Mouse (Mus musculus): ENCODE results near the gene Ptbp1. TPM values are rescaled to one million over a fixed set of nuclear protein-coding genes. Genes with fewer than 3 reads are reported as not detected.
"Not testable (repeated sequence)": the region's sequence is repeated elsewhere in the genome, so short reads cannot be mapped to it uniquely, and the experiment has no call there.

The Ptbp1 gene
- total and polyA plus RNA-seq, 3 experiments: 43.9 to 51.8 (median 47.5) TPM

DNA sequence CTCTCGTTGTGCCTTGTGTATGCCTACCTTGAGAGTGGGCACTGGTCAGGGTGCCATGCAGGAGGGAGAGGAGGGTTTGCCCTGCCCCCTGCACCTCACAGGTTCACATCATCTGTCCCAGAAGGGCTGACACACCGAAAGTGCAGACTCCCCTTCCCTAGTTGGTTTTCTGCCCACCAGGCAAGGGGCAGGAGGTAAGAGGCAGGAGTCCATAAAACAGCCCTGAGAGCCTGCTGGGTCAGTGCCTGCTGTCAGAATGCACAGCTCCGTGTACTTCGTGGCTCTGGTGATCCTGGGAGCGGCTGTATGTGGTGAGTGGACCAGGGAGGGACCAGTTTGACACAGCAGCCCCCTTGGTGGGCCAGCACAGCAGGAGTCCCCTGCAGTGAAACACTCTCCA, 36.4 kb downstream of the Ptbp1 start, which contains the start of gene Cfd:
TSS of gene Cfd (plus strand) at position 184 of the 400 bp plus-strand sequence.
- no peaks in the 10 kb centered on the region for H3K79me2 ChIP-seq (replicated peaks; ENCODE audit: control insufficient read depth, insufficient read depth, low read length)
- no peak within 1 kb of the TSS for H3K27ac ChIP-seq
- 41% methylated on average over 5 of the region's 5 CpGs for WGBS
- no peak within 1 kb of the TSS for H3K4me3 ChIP-seq
- intact Hi-C loops (cut with DNase I): no loop called here
- H3K36me3 ChIP-seq (ENCODE audit: control insufficient read depth, insufficient read depth, low read length): no peaks in the 10 kb centered on the region
- no peaks in the 10 kb centered on the region for H3K4me1 ChIP-seq (ENCODE audit: control insufficient read depth, insufficient read depth, low read length)
- no peaks in the 10 kb centered on the region for H3K27me3 ChIP-seq (ENCODE audit: control insufficient read depth, insufficient read depth, low read length)
- no peak within 1 kb of the TSS for H3K9ac ChIP-seq (ENCODE audit: low read depth, low read length)
- TF ChIP-seq CTCF (IDR thresholded peaks at IDR 0.05) (no peak), EP300 (IDR thresholded peaks at IDR 0.05; ENCODE audit: insufficient read depth, low read depth, low read length) (no peak), POLR2A (IDR thresholded peaks at IDR 0.05; ENCODE audit: insufficient read depth, low read depth, low read length) (no peak)
- no peak for DNase-seq

DNA sequence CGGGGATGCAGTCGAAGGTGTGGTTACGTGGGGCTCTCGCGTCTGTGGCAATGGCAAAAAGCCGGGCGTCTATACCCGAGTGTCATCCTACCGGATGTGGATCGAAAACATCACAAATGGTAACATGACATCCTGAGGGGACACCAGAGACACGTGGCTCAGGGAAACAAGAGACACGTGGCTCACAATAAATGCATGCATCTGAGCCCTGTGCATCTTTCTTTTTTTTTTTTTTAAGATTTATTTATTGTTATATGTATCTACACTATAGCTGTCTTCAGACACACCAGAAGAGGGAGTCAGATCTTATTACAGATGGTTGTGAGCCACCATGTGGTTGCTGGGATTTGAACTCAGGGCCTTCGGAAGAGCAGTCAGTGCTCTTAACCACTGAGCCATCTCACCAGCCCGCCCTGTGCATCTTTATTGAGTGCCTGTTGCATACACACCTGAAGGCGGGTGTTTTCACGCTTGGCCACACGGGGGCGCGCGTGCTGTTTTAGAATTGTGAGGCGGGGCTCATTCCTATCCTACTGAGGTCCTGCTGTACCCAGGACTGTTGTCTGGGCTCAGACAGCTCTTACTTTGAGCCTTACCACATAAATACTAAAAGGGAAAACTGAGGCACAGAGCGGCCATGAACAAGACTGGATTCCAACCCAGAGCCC, 38.4 kb downstream of the Ptbp1 start:
- H3K79me2 ChIP-seq (replicated peaks; ENCODE audit: control insufficient read depth, insufficient read depth, low read length); H3K9ac ChIP-seq (ENCODE audit: low read depth, low read length); H3K27ac ChIP-seq; H3K27me3 ChIP-seq (ENCODE audit: control insufficient read depth, insufficient read depth, low read length); H3K4me3 ChIP-seq; H3K4me1 ChIP-seq (ENCODE audit: control insufficient read depth, insufficient read depth, low read length); H3K36me3 ChIP-seq (ENCODE audit: control insufficient read depth, insufficient read depth, low read length): not testable (repeated sequence)
- intact Hi-C loops (cut with DNase I): loop anchor here (1.0 to 2.0 kb wide), 2 partner anchors 33 to 66 kb away; no protein-coding TSS in a partner anchor
- DNase-seq: peak; percentile 70 to 85
- 37% methylated on average over 22 of the region's 22 CpGs for WGBS
- peak; percentile 85 for TF ChIP-seq CTCF (IDR thresholded peaks at IDR 0.05)
- 0 out of 2 replicates have a peak, but pooled peaks have one; percentile 51 for TF ChIP-seq EP300 (IDR thresholded peaks at IDR 0.05; ENCODE audit: insufficient read depth, low read depth, low read length)

DNA sequence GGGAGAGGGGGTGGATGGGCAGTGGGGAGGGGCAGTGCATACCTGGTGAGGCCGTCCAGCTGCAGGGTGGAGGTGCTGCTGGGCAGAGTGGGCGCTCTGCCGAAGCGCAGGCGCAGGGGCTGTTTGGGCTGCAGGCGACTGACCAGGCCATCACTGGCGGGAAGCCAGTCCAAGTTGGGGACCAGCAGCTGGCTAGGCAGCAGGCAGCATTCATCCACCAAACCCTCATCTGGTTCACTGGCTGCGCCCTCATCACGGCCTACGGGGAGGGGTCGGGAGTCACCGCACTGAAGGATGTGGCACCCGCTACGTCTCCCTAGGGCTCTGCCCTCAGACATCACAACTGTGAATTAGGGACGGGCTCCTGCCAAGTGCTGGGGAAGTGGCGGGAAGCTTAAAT, 42.1 kb downstream of the Ptbp1 start:
- DNase-seq: peak in 1 of 2 experiments; percentile 15
- Histone ChIP-seq H3K79me2 (replicated peaks; ENCODE audit: control insufficient read depth, insufficient read depth, low read length) (no peaks in the 10 kb centered on the region), H3K27me3 (ENCODE audit: control insufficient read depth, insufficient read depth, low read length) (no peaks in the 10 kb centered on the region), H3K4me1 (ENCODE audit: control insufficient read depth, insufficient read depth, low read length) (no peaks in the 10 kb centered on the region), H3K4me3 (no peak overlapping the region), H3K9ac (ENCODE audit: low read depth, low read length) (no peak overlapping the region), H3K36me3 (ENCODE audit: control insufficient read depth, insufficient read depth, low read length) (no peaks in the 10 kb centered on the region), H3K27ac (no peak overlapping the region)
- 89% methylated on average over 16 of the region's 16 CpGs for WGBS
- no peak for TF ChIP-seq POLR2A (IDR thresholded peaks at IDR 0.05; ENCODE audit: insufficient read depth, low read depth, low read length)
- TF ChIP-seq CTCF (IDR thresholded peaks at IDR 0.05): no peak
- TF ChIP-seq EP300 (IDR thresholded peaks at IDR 0.05; ENCODE audit: insufficient read depth, low read depth, low read length): no peak
- intact Hi-C loops (cut with DNase I): no loop called here

DNA sequence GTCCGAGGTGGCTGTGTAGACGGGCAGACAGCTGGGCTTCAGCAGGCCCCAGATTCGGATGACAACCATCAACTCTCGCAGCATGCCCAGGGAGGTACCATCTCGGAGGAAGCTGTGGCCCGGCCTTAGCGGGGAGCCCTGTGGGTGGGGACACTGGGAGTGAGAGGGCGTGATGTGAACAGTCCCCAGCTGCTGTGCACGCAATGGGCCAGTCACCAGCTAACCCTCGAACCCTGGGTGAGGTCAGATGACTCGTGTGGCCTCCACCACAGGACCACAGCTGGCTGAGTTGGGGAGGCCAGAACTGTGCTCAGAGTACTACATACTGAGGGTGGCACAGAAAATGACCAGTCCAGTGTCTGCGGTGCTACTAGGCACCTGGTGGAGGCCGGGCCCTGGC, 42.6 kb downstream of the Ptbp1 start:
- no peaks in the 10 kb centered on the region for H3K4me1 ChIP-seq (ENCODE audit: control insufficient read depth, insufficient read depth, low read length)
- intact Hi-C loops (cut with DNase I): no loop called here
- no peaks in the 10 kb centered on the region for H3K36me3 ChIP-seq (ENCODE audit: control insufficient read depth, insufficient read depth, low read length)
- peak in 1 of 2 experiments; percentile 10 for DNase-seq
- 91% methylated on average over 13 of the region's 13 CpGs for WGBS
- H3K27me3 ChIP-seq (ENCODE audit: control insufficient read depth, insufficient read depth, low read length): no peaks in the 10 kb centered on the region
- H3K4me3 ChIP-seq: no peak overlapping the region
- no peak overlapping the region for H3K9ac ChIP-seq (ENCODE audit: low read depth, low read length)
- no peak for TF ChIP-seq POLR2A (IDR thresholded peaks at IDR 0.05; ENCODE audit: insufficient read depth, low read depth, low read length)
- TF ChIP-seq EP300 (IDR thresholded peaks at IDR 0.05; ENCODE audit: insufficient read depth, low read depth, low read length): no peak
- no peak for TF ChIP-seq CTCF (IDR thresholded peaks at IDR 0.05)
- no peak overlapping the region for H3K27ac ChIP-seq
- no peaks in the 10 kb centered on the region for H3K79me2 ChIP-seq (replicated peaks; ENCODE audit: control insufficient read depth, insufficient read depth, low read length)

DNA sequence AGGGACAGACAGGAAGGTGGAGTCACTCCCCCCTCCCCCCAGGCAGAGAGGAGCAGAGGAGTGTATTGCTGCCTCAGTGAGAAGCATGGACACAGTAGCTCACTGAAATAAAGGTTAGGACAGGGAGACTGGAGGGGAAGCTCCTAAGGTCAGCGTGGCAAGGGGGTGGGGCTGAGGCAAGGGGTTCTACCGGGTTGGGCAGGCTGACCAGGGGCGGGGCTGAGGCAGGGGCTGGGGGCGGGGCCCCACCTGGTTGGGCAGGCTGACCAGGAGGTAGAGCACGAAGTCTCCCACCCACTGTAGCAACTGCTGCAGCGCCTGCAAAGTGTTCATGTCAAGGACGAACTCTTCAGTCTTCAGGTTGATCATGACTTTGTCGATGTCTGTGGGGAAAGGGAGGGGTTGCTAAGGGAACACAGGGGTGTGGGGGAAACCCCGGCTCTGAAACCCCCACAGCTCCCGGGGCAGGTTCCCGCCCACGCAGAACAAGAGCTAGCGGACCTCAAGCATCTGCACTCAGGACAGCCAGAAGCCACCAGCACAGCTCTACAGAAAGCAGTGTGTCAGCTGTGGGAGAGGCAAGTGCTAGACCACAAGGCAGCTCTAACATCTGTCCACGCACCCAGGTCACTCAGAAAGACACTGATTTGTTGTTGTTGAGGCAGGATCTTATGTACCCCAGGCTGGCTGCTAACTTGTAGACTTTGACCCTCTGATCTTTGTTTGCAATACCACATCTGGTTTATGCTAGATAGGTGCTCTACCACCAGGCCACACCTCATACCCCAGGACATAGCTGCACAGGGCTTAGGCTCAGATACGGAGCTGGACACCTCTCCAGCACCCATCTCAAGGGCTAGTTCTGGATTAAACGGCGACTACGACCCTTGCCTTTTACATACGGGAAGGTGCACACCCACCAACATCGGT, 43.4 kb downstream of the Ptbp1 start:
- H3K9ac ChIP-seq (ENCODE audit: low read depth, low read length): no peak overlapping the region
- H3K4me1 ChIP-seq (ENCODE audit: control insufficient read depth, insufficient read depth, low read length): no peaks in the 10 kb centered on the region
- no peak overlapping the region for H3K27ac ChIP-seq
- TF ChIP-seq CTCF (IDR thresholded peaks at IDR 0.05) (no peak), POLR2A (IDR thresholded peaks at IDR 0.05; ENCODE audit: insufficient read depth, low read depth, low read length) (no peak), EP300 (IDR thresholded peaks at IDR 0.05; ENCODE audit: insufficient read depth, low read depth, low read length) (no peak)
- intact Hi-C loops (cut with DNase I): no loop called here
- H3K27me3 ChIP-seq (ENCODE audit: control insufficient read depth, insufficient read depth, low read length): no peaks in the 10 kb centered on the region
- H3K79me2 ChIP-seq (replicated peaks; ENCODE audit: control insufficient read depth, insufficient read depth, low read length): no peaks in the 10 kb centered on the region
- no peak for DNase-seq
- 67% methylated on average over 20 of the region's 20 CpGs for WGBS
- no peak overlapping the region for H3K4me3 ChIP-seq
- H3K36me3 ChIP-seq (ENCODE audit: control insufficient read depth, insufficient read depth, low read length): no peaks in the 10 kb centered on the region

Data from heart, adult 2 months (tissue).